Mouse (Mus musculus) hindbrain, embryonic 13.5 days (tissue): ENCODE data around the gene Tnfrsf9. TPM values are rescaled to one million over a fixed set of nuclear protein-coding genes. Genes with fewer than 3 reads are reported as not detected.
A peak's percentile ranks its signal among the peaks of the same experiment; 100 is the strongest.

Experiments
- ATAC-seq: fragments of 200-750 bp; cut with Nextera tagmentation; 2 replicates; pipeline ENCODE4 v1.8.0; 2017; ENCODE audit warnings: moderate TSS enrichment; ENCODE audit not compliant: low FRiP score
- H3K27ac ChIP-seq: fragments of 300-500 bp; sonication (generic); 2 replicates; pipeline ENCODE4 v1.5.1; 2015; ENCODE audit warnings: inconsistent platforms, mild to moderate bottlenecking, moderate library complexity
- H3K27me3 ChIP-seq: fragments of 300-500 bp; sonication (generic); 2 replicates; pipeline ENCODE4 v1.6.1; 2015; ENCODE audit warnings: mild to moderate bottlenecking, inconsistent platforms
- H3K36me3 ChIP-seq: fragments of 300-500 bp; sonication (generic); 2 replicates; pipeline ENCODE4 v1.6.1; 2015; ENCODE audit warnings: mild to moderate bottlenecking, inconsistent platforms
- H3K4me1 ChIP-seq: fragments of 300-500 bp; sonication (generic); replicated peaks from 2 replicates; pipeline ENCODE4 v1.6.1; 2015; ENCODE audit warnings: inconsistent platforms
- H3K4me2 ChIP-seq: fragments of 300-500 bp; sonication (generic); 2 replicates; pipeline ENCODE4 v1.6.1; 2015; ENCODE audit warnings: inconsistent platforms, mild to moderate bottlenecking, moderate library complexity
- H3K4me3 ChIP-seq: fragments of 300-500 bp; sonication (generic); 2 replicates; pipeline ENCODE4 v1.5.1; 2015; ENCODE audit warnings: mild to moderate bottlenecking, inconsistent platforms
- H3K9ac ChIP-seq: fragments of 300-500 bp; sonication (generic); 2 replicates; pipeline ENCODE4 v1.6.1; 2015; ENCODE audit warnings: mild to moderate bottlenecking, inconsistent platforms
- H3K9me3 ChIP-seq: fragments of 300-500 bp; sonication (generic); 2 replicates; pipeline ENCODE4 v1.6.1; 2016; ENCODE audit warnings: inconsistent platforms
- WGBS: fragments of 180-500 bp; shearing (Covaris S2); methylation state at CpG from one replicate; pipeline ENCODE4 v1.1.7; 2015; 5-methylcytosine and 5-hydroxymethylcytosine counted together
- polyA plus RNA-seq: library from polyadenylated mRNA; unstranded; fragments of >200 nt; fragmentation: Nextera tagmentation; extraction: Ambion mirVana; gene quantifications from 2 replicates; pipeline ENCODE4 v1.2.1, GENCODE M21; 2015

Tnfrsf9 gene
- polyA plus RNA-seq, 1 experiment from 2014 or later = 0.38 TPM

DNA sequence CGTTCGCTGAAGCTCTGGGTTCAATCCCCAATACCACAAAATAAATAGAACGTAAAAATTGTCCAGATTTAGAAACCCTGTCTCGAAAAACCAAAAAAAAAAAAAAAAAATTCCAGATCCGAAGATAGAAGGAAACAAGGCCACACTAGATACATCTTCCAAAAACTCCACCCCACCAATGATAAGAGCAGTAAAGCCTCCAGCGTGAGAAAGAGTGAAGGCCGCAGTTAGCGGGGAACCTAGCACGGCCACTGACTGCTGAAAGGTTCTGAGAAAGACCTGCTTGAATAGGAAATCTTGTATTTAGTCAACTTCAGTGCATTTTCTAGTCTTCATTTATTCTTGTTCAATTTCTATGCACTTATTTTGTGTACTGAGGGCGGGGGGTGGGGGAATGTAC lies 39.0 kb upstream of the Tnfrsf9 start:
- WGBS = 90% methylated on average over 10 of the region's 10 CpGs
- Histone ChIP-seq H3K9ac (no peak overlapping the region), H3K27me3 (no peaks in the 10 kb centered on the region), H3K9me3 (peaks cover 24% of the 10 kb centered on the region), H3K27ac (no peak overlapping the region), H3K4me3 (no peak overlapping the region), H3K36me3 (peaks cover 15% of the 10 kb centered on the region), H3K4me2 (no peak overlapping the region), H3K4me1 (peaks cover 18% of the 10 kb centered on the region)
- ATAC-seq = no peak

DNA sequence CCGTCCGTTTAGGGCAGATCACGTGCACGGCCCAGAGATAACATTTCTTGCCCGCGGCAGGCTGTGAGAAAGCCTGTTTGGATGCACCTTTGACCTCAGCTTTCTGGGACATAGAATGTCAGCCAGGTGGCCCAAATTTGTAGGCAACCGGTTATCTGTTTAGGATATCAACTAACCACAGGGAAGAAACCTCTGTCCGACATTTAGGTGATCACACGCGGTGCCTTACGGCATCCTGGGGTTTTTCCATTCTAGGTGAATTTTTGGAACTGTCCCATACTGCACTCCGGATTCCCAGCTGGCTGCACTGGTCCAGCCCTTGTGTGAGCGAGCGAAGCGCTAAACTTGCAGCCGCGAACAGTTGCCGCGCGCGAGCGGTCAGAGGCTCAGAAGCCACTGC lies 34.7 kb upstream of the Tnfrsf9 start:
- Histone ChIP-seq H3K4me3 (no peak overlapping the region), H3K27ac (no peak overlapping the region), H3K9me3 (peaks cover 24% of the 10 kb centered on the region), H3K4me1 (no peaks in the 10 kb centered on the region), H3K36me3 (peaks cover 15% of the 10 kb centered on the region), H3K27me3 (no peaks in the 10 kb centered on the region), H3K9ac (no peak overlapping the region), H3K4me2 (no peak overlapping the region)
- ATAC-seq = no peak
- 96% methylated on average over 22 of the region's 22 CpGs for WGBS

- Histone ChIP-seq H3K4me3 (no peak overlapping the region), H3K9me3 (peaks cover 24% of the 10 kb centered on the region), H3K4me2 (no peak overlapping the region), H3K36me3 (peaks cover 15% of the 10 kb centered on the region), H3K27ac (no peak overlapping the region), H3K4me1 (no peaks in the 10 kb centered on the region), H3K9ac (no peak overlapping the region), H3K27me3 (no peaks in the 10 kb centered on the region)
- 85% methylated on average over 5 of the region's 5 CpGs for WGBS
- no peak for ATAC-seq
Observed at GRCm38 (mm10) chr4:150880364-150880763, 34.0 kb upstream of the Tnfrsf9 start.

- H3K4me1 ChIP-seq = no peaks in the 10 kb centered on the region
- no peak overlapping the region for H3K9ac ChIP-seq
- peaks cover 24% of the 10 kb centered on the region for H3K9me3 ChIP-seq
- peaks cover 15% of the 10 kb centered on the region for H3K36me3 ChIP-seq
- no peak overlapping the region for H3K27ac ChIP-seq
- WGBS = 93% methylated on average over 5 of the region's 5 CpGs
- H3K27me3 ChIP-seq = no peaks in the 10 kb centered on the region
- ATAC-seq = no peak
- no peak overlapping the region for H3K4me3 ChIP-seq
- no peak overlapping the region for H3K4me2 ChIP-seq
Observed at GRCm38 (mm10) chr4:150882632-150883031, 31.7 kb upstream of the Tnfrsf9 start.

DNA sequence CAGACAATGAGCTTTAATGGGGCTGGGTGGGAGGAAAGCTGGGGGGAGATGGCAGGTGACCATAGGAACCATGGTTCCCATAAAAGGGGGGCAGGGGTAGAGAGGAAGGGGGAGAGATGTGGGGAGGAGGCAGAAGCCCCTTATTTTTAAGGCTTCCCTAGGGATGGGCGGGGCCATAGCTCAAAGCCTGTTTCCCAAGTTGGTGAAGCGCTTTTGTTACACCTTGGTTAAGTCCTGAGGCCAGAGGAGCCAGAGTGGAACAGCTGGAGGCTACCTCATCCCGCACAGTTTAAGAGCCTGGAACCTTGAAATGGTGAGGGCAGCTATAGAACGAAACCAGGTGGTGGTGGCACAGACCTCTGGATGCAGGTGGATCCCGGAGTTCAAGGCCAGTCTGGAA lies 26.5 kb upstream of the Tnfrsf9 start:
- Histone ChIP-seq H3K27me3 (no peaks in the 10 kb centered on the region), H3K36me3 (no peaks in the 10 kb centered on the region), H3K9ac (no peak overlapping the region), H3K9me3 (no peaks in the 10 kb centered on the region), H3K4me3 (no peak overlapping the region), H3K4me1 (peaks cover 16% of the 10 kb centered on the region), H3K27ac (no peak overlapping the region), H3K4me2 (no peak overlapping the region)
- WGBS = 76% methylated on average over 5 of the region's 5 CpGs
- no peak for ATAC-seq

DNA sequence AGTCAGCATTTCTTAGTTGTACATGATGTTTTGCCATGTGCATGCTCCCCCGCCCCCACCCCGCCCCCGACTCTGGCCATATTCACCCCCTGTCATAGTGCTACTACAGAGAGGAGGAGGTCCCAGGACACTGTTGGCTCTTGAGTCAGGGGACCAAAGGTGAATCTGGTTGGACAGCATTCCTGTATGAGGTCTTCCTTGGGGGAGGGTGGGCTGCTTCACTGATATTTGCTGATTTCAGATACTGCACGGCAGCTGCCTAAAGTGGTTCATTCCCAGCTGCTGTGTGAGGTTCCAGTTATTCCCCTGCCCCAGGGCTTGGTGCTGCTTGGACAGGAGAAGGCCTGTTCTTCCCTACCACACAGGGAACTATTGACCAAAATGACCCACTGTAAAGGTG lies 25.9 kb upstream of the Tnfrsf9 start:
- Histone ChIP-seq H3K4me1 (peaks cover 16% of the 10 kb centered on the region), H3K36me3 (no peaks in the 10 kb centered on the region), H3K9ac (no peak overlapping the region), H3K27me3 (no peaks in the 10 kb centered on the region), H3K9me3 (no peaks in the 10 kb centered on the region), H3K27ac (no peak overlapping the region), H3K4me2 (no peak overlapping the region), H3K4me3 (no peak overlapping the region)
- no peak for ATAC-seq
- WGBS = 83% methylated on average over 4 of the region's 4 CpGs

- Histone ChIP-seq H3K9me3 (no peaks in the 10 kb centered on the region), H3K4me1 (peaks cover 16% of the 10 kb centered on the region), H3K9ac (no peak overlapping the region), H3K36me3 (no peaks in the 10 kb centered on the region), H3K4me2 (peak overlapping the region; percentile 34), H3K4me3 (no peak overlapping the region), H3K27ac (no peak overlapping the region), H3K27me3 (no peaks in the 10 kb centered on the region)
- no peak for ATAC-seq
- 39% methylated on average over 20 of the region's 20 CpGs for WGBS
Observed at GRCm38 (mm10) chr4:150889273-150889954, 24.9 kb upstream of the Tnfrsf9 start.

DNA sequence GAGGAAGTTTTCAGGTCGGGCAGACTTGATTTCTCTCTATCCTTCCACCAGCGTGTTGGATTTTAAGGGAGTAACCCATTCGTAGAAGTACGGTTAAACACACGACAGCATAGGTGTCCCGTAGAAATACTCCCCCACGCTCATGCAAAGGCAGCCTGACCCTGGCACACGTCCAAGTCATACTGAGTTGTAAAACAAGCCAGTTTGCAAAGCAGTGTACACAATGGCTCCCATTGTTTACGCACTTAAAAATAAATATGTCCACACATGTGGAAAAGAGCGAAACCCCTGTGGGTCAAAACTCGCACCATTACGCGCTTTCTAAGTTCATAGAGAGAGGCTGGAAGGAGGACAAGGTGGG lies 24.4 kb upstream of the Tnfrsf9 start:
- Histone ChIP-seq H3K9me3 (no peaks in the 10 kb centered on the region), H3K27ac (no peak overlapping the region), H3K9ac (no peak overlapping the region), H3K4me3 (no peak overlapping the region), H3K4me1 (peaks cover 16% of the 10 kb centered on the region), H3K36me3 (no peaks in the 10 kb centered on the region), H3K27me3 (no peaks in the 10 kb centered on the region), H3K4me2 (peak overlapping the region; percentile 34; the same call in 1 of the 2 replicates)
- ATAC-seq = no peak
- WGBS = 57% methylated on average over 13 of the region's 13 CpGs

DNA sequence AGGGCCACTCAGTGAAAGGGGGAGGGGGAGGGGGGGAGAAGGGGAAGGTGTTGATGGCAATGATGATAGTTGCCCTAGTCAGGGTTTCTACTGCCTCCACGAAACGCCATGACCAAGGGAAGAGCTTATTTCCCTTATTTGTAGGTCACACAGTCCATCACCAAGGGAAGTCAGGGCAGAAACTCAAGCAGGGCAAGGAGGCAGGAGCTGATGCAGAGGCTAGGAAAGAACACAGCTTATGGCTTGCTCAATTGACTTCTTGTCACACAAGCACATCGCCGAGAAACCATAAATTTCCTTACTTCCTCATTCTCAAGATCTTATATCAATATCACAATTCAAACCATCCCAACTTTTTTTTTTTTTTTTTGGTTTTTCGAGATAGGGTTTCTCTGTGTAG lies 23.1 kb upstream of the Tnfrsf9 start:
- ATAC-seq = no peak
- 83% methylated on average over 5 of the region's 5 CpGs for WGBS
- Histone ChIP-seq H3K4me1 (peaks cover 16% of the 10 kb centered on the region), H3K4me3 (no peak overlapping the region), H3K9me3 (no peaks in the 10 kb centered on the region), H3K27me3 (no peaks in the 10 kb centered on the region), H3K9ac (no peak overlapping the region), H3K36me3 (peaks cover 8% of the 10 kb centered on the region), H3K27ac (no peak overlapping the region), H3K4me2 (no peak overlapping the region)

DNA sequence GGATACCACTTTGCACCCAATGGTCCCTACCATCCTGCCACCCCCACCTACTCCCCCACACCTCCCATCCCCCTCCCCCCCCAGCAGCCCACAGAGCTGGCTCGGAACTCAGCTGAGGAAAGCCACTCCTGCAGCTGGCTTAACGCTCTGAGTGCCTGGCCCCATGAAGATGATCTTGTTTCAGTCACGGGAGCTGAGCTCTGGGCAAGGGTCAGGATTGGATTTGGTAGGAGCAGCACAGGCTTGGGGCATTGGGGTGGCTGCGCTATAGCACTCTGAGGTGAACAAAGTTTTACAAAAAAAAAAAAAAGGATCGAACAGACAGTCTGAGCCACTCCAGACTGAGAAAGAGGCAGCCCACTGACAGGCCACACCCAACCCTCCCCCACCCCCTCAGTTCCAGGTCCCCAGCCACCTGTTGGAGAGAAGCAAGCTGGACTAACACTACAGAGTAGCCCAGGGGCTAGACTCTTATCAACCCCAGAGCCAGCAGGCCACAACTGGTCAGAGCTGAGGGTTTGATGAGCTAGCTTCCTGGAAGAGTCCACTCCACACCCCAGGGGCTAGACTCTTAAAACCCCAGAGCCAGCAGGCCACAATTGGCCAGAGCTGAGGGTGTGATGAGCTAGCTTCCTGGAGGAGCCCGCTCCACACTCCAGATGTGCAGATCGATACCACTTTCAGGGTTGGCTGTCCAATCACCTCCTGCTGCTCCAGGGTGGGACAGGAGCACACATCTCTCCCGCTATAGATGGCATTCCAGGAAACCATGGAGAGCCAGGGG lies 19.5 kb upstream of the Tnfrsf9 start:
- Histone ChIP-seq H3K27me3 (no peaks in the 10 kb centered on the region), H3K4me3 (no peak overlapping the region), H3K27ac (no peak overlapping the region), H3K4me1 (peaks cover 11% of the 10 kb centered on the region), H3K4me2 (no peak overlapping the region), H3K9ac (no peak overlapping the region), H3K36me3 (peaks cover 40% of the 10 kb centered on the region), H3K9me3 (no peaks in the 10 kb centered on the region)
- no peak for ATAC-seq
- WGBS = 76% methylated on average over 8 of the region's 8 CpGs

DNA sequence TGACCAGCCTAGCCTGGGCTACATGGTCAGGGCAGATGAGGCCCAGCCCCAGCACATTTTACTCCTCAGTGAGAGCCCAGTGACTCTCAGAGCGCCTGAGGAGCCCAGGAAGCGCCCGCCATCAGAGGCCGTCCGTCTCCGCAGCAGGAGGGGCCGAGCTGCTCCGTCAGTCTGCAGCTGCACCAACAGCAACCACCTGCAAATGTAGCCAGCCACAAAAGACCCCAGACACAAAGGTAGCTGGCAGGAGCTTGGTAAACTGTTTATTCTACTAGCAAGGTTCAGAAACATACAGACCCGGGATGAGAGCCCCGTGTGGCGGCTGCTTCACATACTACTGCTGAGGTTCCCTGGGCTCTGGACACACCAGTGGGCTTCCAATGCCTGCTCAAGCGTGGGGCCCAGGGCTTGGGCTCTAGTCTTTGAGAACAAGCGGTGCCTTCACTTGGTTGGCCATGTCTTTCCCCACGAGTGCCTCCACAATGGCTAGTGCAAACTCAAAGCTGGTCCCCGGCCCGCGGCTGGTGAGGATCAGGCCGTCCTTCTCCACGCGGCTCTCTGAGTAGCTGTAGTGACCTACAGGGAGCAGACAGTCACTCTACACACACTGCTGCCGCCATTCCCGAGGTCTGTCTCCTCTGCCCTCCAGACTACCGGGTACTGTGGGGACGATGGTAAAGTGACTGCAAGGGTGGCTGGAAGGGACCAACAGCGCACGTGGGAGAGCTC lies 17.3 kb upstream of the Tnfrsf9 start:
- WGBS = 91% methylated on average over 26 of the region's 26 CpGs
- Histone ChIP-seq H3K4me1 (0 out of 2 replicates have a peak, but pooled peaks cover 3% of the 10 kb centered on the region), H3K9ac (no peak overlapping the region; the same call in 1 of the 2 replicates), H3K36me3 (peaks cover 61% of the 10 kb centered on the region), H3K4me3 (no peak overlapping the region), H3K4me2 (no peak overlapping the region), H3K27ac (no peak overlapping the region), H3K9me3 (no peaks in the 10 kb centered on the region), H3K27me3 (no peaks in the 10 kb centered on the region)
- no peak for ATAC-seq

DNA sequence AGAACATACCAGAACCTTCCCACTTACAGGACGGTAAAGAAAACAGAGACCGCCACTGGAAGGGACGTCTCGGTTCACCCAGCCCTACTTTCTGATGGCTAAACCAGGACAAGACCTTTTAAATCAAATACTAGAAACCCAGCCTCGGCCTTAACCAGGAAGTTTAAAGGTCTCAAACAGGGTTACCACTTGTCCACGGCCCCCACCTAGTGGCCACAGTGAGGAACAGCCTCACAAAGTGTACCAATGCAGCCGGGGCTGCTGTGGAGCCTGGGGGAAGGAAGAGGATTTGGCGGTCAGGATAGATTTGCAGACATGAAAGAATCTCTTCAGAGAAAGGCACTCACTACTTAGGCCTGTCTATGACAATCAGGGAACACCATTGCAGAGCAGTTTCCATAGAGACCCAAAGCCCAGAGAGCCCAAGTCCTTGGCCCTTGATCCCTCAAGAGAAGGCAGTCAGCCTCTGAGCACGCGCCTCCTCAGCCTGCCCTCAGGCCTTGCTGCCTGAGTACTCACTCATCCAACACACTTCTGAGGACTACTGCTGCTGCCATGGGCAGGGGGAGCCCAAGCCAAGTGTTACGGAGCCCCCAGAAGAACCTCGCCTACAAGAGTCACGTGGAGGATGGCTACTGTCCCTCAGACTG lies 15.5 kb upstream of the Tnfrsf9 start:
- 63% methylated on average over 13 of the region's 13 CpGs for WGBS
- H3K9ac ChIP-seq = no peak overlapping the region

More for the DNA sequence above, 15.5 kb upstream of the Tnfrsf9 start:
- H3K27me3 ChIP-seq = no peaks in the 10 kb centered on the region
- H3K4me1 ChIP-seq = 0 out of 2 replicates have a peak, but pooled peaks cover 3% of the 10 kb centered on the region
- H3K4me2 ChIP-seq = no peak overlapping the region
- peak; percentile 14; the same call in 1 of the 2 replicates for ATAC-seq
- no peaks in the 10 kb centered on the region for H3K9me3 ChIP-seq
- H3K36me3 ChIP-seq = peaks cover 79% of the 10 kb centered on the region
- H3K4me3 ChIP-seq = no peak overlapping the region
- no peak overlapping the region for H3K27ac ChIP-seq
